Mouse (Mus musculus) ovary, postnatal 14 days (tissue): ENCODE data around the gene Hoxb9.

ENCODE experiments used
- DNase-seq: peaks from one replicate; pipeline ENCODE4 v3.0.0; 2022; ENCODE audit warnings: low spot score

The Hoxb9 gene

GRCm38 (mm10) chr11:96267021-96267920 lies 4.0 kb upstream of the Hoxb9 start:
- no peak for DNase-seq

DNA sequence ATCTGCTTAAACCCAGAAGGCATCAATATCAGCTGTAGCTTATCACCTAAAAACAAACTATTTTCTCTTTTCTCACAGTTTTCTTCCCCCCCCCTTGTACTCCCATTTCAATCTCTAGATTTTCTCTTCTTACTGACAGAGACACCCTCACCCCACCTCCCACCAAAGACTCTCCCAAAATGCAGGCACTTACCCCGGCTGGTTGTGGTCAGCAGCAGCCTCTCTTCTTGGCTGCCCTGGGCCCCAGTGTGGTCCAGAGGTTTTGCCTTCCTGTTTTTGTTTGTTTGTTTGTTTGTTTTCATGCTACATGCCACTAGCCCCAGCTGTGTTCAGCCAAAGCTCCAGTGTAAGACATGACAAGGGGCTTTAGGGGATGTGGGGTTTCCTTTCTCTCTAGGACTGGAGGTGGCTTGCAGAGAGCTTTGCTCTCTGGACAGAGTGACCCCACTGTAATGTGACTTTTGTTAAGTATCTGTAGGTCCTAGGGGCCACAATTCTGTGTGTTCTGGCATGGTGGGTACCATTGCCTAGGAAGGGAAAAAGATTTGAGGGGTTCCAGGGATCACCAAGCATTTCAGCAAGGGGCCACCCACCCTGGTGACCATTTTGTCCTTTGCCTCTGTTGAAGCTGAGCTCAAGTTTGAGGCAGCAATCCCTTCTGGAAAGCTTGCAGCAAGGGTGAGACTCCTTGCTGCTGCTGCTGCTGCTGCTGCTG lies 3.1 kb upstream of the Hoxb9 start:
- no peak for DNase-seq

- DNase-seq, result no peak
Observed at GRCm38 (mm10) chr11:96269869-96270268, 1.4 kb upstream of the Hoxb9 start.

DNA sequence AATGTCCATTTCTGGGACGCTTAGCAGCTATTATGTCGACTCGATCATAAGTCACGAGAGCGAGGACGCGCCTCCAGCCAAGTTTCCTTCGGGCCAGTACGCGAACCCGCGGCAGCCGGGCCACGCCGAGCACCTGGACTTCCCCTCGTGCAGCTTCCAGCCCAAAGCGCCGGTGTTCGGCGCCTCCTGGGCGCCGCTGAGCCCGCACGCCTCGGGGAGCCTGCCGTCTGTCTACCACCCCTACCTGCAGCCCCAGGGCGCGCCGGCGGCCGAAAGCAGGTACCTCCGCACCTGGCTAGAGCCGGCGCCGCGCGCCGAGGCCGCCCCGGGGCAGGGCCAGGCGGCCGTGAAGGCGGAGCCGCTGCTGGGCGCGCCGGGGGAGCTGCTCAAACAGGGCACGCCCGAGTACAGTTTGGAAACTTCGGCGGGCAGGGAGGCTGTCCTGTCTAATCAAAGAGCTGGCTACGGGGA lies 319 bp downstream of the Hoxb9 start:
- no peak for DNase-seq

- DNase-seq, result no peak
Observed at GRCm38 (mm10) chr11:96272024-96272921, 1.0 kb downstream of the Hoxb9 start.

DNA sequence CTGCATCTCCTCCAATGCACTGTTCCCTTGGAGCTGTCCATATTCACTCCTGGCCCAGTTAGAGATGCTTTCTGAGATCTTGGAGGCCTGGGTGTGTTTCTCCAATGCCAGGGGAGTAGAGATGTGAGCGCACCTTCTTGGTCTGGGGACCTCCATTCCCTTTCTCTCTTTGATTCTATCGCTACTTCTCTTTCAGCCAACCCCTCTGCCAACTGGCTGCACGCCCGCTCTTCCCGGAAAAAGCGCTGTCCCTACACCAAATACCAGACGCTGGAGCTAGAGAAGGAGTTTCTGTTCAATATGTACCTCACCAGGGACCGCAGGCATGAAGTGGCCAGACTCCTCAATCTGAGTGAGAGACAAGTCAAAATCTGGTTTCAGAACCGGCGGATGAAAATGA lies 3.2 kb downstream of the Hoxb9 start:
- DNase-seq, result no peak

- DNase-seq, result no peak
Observed at GRCm38 (mm10) chr11:96275896-96276295, 4.6 kb downstream of the Hoxb9 start.

DNA sequence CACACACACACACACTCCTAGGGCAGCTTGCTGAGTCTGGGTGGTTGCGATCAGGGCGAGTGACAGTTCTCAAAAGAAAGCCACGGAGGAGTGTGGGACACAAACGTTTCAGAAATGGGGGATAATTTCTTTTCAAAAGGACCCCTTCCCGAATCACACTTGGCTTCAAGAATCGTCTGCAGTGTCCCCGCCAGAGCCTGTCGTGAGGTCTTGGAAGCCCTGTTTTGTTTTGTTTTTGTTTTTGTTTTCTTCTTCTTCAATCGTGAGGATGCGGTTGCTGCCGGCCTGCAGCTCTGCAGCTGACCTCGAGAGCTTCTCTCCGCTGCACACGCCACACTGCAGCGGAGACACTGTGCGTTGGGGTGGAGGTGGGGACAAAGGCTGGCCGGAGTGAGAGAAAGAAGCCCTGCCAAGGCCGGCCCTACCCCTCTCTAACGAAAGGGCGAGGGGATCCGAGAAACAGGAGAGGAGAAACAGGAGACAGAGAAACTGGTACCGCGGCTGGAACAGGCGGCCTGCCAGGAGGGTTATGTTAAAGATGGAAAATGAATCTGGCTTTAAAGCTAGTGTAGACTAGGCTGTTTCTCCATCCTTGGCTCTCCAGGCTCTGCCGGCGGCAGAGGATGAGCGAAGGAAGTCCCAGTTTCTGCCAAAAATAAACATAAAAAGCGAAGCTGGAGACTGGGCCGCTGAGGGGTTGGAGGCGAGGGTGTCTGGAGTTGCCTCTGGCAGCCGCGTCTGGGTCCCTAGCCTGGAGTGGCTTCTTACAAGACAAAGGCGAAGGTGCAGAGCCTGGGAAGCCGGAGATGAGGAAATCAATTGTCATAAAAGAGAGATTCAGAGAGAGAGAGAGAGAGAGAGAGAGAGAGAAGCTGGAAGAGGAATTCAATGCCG lies 6.1 kb downstream of the Hoxb9 start:
- no peak for DNase-seq

- DNase-seq, result no peak
Observed at GRCm38 (mm10) chr11:96278324-96278723, 7.1 kb downstream of the Hoxb9 start.

GRCm38 (mm10) chr11:96278773-96279172 lies 7.5 kb downstream of the Hoxb9 start:
- DNase-seq, result peak; percentile 89

GRCm38 (mm10) chr11:96279421-96280233 lies 8.4 kb downstream of the Hoxb9 start:
- DNase-seq, result no peak

- DNase-seq, result no peak
Observed at GRCm38 (mm10) chr11:96280399-96281378, 9.4 kb downstream of the Hoxb9 start.

GRCm38 (mm10) chr11:96281396-96281795 lies 10.1 kb downstream of the Hoxb9 start:
- DNase-seq, result no peak

DNA sequence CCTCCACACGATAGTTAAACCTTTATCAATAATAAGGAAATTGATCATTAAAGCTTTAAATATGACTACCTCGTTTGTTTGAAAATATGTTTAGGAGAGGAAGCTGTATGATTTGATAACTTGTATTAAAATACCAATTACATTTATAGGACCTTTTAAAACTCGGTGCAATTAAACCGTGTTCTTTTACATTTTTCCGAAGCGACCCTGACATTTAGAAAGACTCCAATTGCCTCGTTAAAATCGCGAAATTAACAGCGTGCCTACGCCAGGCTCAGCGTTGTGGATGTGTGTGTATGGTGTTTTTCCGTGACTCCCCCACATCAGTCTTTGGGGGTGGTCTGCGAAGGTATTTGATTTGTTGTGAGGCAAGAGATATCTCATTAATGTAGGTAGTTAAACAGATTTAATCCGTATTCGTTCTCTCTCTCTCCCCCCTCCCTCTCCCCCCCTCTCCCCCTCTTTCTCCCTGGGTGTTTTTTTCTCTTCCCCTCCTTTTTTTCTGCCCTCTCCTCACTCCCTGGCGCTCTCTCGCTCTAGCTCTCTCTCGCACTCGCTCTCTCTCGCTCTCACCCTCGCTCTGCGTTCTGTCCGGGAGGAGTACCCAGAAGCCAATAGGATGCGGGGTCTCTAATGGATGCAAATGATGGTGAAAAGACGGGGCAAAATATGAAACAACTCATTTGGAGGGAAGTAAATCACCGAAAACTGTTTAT lies 10.8 kb downstream of the Hoxb9 start, which contains the start of gene Hoxb8:
TSS of gene Hoxb8 (plus strand) at position 51 of the 716 bp plus-strand sequence.
- DNase-seq, result no peak

- DNase-seq, result no peak
Observed at GRCm38 (mm10) chr11:96282795-96283430, 11.7 kb downstream of the Hoxb9 start.

DNA sequence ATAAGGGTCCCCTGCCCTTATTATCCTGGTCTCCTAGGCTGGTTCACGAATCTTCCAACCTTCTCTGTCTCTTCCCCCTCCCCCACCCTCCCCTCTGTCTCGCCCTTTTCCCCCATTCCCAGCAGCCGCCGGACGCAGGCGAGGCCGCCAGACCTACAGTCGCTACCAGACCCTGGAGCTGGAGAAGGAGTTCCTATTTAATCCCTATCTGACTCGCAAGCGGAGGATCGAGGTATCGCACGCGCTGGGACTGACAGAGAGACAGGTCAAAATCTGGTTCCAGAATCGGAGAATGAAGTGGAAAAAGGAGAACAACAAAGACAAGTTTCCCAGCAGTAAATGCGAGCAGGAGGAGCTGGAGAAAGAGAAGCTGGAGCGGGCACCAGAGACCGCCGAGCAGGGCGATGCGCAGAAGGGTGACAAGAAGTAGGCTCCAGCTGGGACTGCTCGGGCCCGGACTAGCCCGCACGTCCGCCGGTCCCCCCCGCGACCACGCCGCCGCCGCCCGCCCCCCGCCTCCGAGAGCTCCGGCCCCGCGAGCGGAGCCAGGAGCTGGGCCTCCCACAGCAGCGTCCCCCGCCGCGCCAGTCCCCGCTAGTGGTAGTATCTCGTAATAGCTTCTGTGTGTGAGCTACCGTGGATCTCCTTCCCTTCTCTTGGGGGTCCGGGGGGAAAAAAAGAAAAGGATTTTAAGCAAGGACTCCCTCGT lies 12.9 kb downstream of the Hoxb9 start:
- no peak for DNase-seq
